Mouse (Mus musculus): ENCODE data around the gene Gm20388.

Gene Gm20388

GRCm38 (mm10) chr8:122898018-122898417 is 2987.4 kb downstream of the Gm20388 start:
- no peak for DNase-seq (ENCODE audit: low spot score)

DNA sequence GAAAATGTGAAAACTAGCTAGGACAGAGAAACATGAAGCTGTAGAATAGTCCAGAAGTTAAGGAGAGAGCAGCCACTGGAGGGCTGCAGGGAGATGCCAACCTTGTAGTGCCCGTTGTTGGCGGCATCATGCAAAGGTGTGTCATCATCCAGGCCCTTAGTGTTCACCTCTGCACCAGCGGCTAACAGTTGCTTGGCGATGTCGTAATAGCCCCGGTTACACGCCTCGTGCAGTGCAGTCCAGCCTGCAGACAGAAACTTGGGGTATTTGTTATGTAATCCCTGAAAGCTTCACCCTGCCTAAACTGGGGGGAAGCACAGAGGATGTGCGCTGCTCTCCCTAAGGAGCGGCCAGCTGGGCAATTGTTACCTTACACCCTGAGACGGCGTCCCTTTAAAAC is 2987.8 kb downstream of the Gm20388 start:
- no peak for DNase-seq (ENCODE audit: low spot score)

GRCm38 (mm10) chr8:122899085-122899484 is 2988.4 kb downstream of the Gm20388 start:
- DNase-seq (ENCODE audit: low spot score), result no peak

GRCm38 (mm10) chr8:122901476-122901875 is 2990.8 kb downstream of the Gm20388 start:
- no peak for DNase-seq (ENCODE audit: low spot score)

DNA sequence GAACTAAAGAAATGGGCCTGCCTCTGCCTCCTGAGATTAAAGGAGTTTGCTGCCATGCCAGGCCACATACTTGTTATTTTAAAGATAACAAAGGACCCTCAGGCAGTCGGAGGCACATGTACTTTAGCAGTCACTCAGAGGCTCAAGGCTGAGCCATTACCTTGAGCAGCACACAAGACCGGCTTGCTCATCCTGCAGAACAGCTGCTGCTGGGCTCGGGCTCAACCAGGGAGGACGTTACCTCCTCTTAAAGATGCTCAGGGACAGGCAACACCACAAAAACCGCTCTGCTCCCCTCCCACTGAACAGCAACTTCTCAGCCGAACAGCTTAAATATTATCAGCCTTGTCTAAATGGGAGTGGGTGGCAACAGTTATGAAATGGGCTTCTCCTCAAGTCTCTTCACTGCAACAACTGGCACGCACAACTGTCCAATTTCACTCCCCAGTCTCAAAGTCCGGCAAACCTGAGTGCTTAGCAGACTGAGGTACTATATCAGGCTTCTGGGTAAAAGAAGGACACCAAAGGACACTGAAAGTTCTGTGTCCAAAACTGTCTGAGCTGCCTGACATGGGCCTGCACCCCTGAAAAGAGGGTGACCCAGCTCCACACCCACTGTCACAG is 2991.4 kb downstream of the Gm20388 start:
- DNase-seq (ENCODE audit: low spot score), result no peak

DNA sequence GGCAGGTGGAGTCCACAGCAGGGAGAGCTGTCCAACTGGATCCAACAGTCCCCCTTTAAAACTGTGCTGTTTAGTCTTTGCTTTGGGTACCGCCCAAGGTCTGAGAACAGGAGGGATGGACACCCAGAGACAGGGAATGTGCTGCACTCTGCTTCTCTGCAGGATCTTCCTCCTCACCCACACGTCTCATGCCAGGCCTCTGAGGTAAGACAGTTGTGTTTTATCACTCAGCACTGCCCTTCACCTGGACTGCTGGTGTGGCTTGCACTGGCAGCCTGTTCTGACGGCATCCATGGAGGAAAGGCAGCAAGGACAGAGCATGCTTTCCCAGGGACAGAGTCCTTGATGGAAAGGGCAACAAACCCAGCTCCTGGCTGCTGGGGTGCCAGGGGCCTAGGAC is 2991.9 kb downstream of the Gm20388 start:
- no peak for DNase-seq (ENCODE audit: low spot score)

- DNase-seq (ENCODE audit: low spot score), result peak; percentile 60
Measured at GRCm38 (mm10) chr8:122903002-122903401, 2992.4 kb downstream of the Gm20388 start.

DNA sequence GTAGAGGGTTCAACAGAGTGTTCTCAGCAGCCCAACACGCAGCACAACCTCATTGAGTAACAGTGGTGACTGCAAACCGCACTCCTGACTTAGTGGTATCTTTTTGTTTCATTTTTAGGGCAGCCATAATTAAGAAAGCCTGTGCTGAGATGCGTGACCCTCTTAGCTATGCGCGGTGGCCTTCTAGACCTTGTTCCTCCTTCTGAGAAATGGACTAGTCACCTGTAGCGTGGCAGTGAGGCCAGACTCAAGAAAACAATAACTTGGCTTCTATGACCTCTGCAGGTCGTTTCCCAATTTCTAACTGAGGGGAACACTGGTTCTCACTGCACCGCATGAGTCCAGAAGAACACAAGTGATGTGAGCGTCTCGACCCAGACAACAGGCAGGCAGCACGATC is 2993.9 kb downstream of the Gm20388 start:
- DNase-seq (ENCODE audit: low spot score), result no peak

DNA sequence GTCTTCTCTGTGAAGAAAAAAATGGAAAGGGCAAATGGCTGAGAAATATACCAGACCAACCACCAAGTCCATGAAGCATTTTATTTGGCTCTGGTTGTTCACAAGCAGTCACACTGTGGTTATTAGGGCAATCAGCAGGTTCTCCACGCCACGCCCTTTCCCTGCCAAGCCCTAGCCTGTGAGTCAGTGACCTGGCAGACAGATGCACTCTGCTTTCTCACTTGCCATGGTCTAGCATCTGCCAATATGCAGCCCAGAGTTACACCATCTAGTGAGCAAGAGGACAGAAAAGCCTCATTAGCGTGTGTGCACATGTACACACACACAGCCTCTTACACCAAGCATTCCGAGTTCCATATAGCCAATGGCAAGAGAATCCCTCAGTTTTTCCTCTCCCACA is 2994.7 kb downstream of the Gm20388 start:
- no peak for DNase-seq (ENCODE audit: low spot score)

DNA sequence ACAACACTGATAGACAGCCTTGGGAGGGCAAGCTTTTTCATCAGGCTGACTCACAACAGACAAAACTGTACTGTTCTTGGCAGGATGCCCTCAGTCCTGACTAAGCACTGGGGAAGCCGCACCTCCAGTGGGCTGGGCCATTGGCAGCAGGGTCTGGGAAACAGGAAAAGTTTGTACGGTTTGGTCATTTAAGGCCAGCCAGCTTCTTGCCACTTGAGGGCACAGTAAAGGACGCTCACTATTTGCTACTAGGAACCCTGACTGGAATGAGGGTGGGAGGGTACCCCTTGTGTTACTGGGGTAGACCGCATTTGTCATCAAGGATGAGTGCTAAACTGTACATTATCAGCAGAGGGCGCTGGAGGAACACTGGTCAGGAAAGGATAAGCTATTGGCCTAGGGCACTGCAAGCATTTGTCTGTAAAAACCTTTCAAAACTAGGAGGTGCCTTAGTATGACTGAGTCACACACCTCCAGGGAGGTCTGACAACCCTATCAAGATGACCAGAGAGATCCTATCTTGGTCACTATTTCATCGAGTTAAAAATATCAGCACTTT is 2995.9 kb downstream of the Gm20388 start:
- DNase-seq (ENCODE audit: low spot score), result peak; percentile 86

- no peak for DNase-seq (ENCODE audit: low spot score)
Measured at GRCm38 (mm10) chr8:122912150-122912549, 3001.5 kb downstream of the Gm20388 start.

DNA sequence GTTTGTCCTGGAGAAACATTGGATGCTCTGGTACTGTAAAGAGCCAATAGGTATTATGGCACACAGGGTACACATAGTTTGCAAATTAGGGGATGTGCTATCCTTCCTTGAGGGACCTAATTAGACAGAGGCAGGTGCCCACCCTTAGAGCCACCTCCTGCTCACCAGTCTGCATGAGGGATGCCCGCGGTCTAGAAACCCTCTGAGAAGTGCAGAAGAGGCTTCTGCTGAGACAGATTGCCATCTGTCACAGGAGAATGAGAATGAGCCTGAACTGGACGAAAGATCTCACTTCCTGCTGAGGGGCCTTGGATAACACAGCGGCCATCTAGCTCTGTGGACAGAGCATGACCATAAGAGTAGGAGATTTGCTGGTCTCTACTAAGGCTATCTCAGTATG is 3002.2 kb downstream of the Gm20388 start:
- DNase-seq (ENCODE audit: low spot score), result no peak

- DNase-seq (ENCODE audit: low spot score), result no peak
Measured at GRCm38 (mm10) chr8:122916766-122917165, 3006.1 kb downstream of the Gm20388 start.

DNA sequence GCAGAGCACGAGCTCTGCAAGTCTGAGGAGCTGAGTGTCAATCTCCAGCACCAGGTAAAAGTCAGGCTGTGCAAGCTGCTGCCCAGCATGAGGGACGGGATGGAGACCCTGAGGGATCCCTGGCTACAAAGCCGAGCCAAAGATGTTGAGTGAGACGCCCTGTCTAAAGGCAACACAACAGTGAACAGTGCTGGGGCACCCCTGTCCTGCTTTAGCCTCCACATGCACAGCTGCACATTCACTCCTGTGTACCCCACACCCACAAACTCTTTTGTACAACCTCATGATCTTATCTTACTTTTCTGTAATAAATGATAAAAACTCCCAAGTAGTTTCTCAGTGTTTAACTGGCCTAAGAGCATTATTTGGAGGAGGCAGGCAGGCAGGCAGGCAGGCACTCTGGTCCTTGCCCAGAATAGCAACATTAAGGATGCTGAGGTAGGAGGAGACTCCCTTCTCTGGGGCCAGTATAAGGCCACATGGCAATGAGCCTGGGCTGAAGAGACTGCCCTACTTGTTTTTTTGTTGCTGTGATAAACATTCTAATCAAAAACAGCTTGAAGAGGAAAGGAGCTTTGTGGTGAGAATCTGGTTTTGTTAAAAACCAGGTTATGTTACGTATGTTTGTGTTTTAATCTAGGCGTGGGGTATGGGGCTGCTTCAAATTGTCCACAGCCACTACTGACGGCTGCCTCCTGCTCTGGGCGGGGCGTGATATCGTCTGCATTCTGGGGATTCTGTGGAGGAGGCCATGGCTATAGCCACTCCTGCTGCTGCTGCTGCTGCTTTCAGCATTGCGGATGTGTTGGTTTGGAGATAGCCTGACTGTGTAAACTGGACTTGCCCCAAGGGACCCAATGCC is 3007.1 kb downstream of the Gm20388 start:
- peak; percentile 32 for DNase-seq (ENCODE audit: low spot score)

DNA sequence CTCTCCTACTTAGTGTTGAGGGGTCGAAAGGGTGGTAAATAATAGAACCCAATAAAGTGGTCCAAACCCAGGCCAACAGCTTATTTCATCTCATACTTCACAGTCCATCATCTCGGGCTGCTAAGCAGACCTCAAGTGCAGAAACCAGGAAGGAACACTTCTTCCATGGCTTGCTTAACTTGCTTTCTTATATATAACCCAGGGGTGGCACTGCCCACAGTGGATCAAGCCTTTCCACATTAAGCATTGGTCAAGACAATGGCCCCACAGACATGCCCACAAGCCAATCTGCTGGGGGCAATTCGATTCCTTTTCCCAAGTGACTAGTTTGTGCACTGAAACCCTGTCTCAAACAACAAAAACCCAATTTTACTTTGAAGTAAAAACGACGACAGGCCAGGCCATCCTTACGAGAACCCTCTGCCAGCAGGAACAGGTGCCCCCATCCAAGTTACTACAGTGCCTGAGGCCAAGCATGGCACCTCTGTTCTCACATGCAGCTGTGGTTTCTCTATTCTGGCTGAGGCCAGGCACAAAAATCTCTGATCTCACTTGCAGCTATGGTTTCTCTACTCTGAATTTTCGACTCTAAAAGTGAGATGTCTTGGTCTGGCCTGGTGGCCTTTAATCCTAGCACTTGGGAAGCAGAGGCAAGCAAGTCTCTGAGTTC is 3007.9 kb downstream of the Gm20388 start:
- DNase-seq (ENCODE audit: low spot score), result no peak

DNA sequence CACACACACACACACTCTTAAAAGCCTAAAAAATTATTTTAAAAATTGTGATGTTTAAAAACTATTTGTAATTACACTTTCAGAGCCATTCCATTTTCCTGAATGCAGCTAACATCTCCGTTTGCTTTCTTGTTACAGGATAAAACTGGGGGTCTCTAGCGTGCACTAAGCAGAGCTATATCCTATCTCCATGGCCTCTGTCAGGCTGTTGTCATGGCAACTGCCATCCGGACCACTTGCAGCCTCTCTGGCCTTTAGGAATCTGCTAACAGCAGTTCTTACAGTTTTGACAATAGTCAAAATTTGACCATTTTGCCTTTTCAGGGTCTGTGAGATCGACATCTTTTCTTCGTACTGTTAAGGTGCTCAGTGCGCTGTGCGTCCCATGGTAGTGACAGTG is 3010.2 kb downstream of the Gm20388 start:
- DNase-seq (ENCODE audit: low spot score), result no peak

DNA sequence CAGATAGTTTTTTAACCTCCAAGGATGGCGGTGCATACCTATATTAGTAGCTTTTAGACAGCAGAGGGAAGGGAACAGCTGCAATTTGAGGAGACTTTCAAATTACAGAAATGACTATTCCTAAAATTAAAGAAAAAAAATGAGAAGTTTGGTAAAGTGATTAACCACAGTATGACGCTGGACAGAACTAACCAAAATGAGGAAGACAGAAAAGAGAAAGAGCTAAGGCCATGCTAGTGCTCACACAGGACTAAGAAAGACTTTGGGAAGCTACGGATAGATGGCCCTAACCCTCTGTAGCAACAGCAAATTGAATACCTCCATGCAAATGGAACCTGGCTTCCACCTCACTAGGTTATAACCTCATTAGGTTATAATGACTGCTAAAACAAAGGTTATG is 3012.3 kb downstream of the Gm20388 start:
- no peak for DNase-seq (ENCODE audit: low spot score)

DNA sequence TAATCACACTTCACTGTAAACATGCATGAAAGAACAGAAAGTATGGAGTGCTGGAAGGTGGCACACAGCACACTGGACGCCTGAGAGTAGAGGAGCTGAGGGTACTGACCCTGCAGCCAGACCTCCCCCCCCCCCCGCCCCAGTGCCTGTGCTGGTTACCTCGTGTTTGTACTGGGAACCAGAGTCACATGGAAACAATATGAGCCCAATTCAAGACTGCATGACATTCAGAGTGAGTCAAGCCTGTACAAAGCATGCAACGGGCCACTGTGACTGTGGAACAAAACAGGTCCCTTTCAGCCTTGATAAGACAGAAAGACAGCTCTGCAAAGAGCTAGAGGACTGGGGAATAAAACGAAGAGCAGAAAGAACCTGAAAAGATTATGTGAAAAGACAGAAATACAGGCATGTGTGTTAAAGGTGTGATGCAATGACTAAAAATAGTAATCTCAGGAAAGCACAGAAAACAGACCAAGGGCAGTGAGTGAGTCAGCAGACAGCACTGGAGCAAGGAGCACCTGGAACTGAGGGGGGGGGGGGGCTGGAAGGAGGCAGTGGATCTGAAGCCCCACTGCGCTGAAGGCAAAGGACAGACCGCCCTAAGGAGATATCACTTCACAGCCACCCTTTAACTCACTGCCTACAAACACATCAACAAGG is 3012.9 kb downstream of the Gm20388 start:
- DNase-seq (ENCODE audit: low spot score), result no peak

GRCm38 (mm10) chr8:122924091-122924490 is 3013.4 kb downstream of the Gm20388 start:
- DNase-seq (ENCODE audit: low spot score), result no peak

DNA sequence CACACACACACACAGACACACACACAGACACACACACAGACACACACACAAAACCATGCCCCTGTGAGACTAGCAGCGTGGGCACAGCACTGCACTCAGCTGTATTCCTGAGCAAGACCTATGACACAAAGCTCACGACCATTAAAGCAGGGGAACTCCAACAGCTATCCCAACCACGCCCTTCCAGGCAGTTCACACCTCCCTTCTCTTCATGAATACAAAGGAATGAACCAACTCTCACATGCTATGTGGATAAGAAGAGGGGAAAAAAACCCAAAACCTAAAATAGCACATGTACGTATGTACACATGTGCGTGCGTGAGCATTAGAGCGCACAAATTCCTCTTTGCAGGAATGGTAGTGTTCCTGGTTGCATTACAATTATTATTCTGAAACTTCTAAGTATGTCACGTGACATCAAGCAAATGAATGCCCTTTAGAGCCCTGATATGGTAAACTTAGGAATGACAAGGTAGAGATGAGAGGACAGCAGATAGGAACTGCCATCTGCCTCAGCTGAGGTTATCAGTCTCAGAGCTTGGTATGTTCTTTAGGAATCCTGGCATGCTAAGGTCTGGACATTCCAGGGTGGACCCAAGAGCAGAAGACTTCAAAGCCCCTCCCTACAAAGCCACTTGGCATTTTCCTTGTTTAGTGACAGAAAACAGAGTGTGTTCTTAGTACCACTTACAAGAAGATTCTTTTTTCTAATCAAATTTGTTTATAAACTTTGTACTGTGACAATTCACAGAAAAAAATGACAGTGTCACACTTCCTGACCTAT is 3015.5 kb downstream of the Gm20388 start:
- no peak for DNase-seq (ENCODE audit: low spot score)

GRCm38 (mm10) chr8:122926782-122927181 is 3016.1 kb downstream of the Gm20388 start:
- DNase-seq (ENCODE audit: low spot score), result no peak
